Mouse (Mus musculus): ENCODE measurements around the gene Golga1.

GRCm38 (mm10) chr2:38975941-38976805, 89.2 kb downstream of the Golga1 start:
- TF ChIP-seq GATA1 (IDR thresholded peaks at IDR 0.05; ENCODE audit: borderline replicate concordance, low read length): no peak
- TF ChIP-seq FLI1 (IDR thresholded peaks at IDR 0.05; ENCODE audit: low read length): no peak

All from megakaryocyte, embryonic 14.5 days (primary cell).